Mouse (Mus musculus) large intestine, adult 2 months (tissue): ENCODE measurements around the gene Llph. TPM values are rescaled to one million over a fixed set of nuclear protein-coding genes. Genes with fewer than 3 reads are reported as not detected.

ENCODE experiments used
- DNase-seq: peaks from one replicate; pipeline ENCODE4 v3.0.0-alpha.2; 2012; ENCODE audit warnings: low read depth, low spot score
- WGBS: fragments of 180-500 bp; shearing (Covaris S2); methylation state at CpG from one replicate; pipeline ENCODE4 v1.1.7; 2018; 5-methylcytosine and 5-hydroxymethylcytosine counted together
- polyA plus RNA-seq: library from polyadenylated mRNA; depleted of rRNA; stranded (reverse); fragments of >200 nt; gene quantifications from 2 replicates; pipeline ENCODE4 v1.2.3, GENCODE M21; 2012; rRNA removed

Gene Llph
- polyA plus RNA-seq, result 4.9 and 6.4 TPM in 2 replicates

- under 1% methylated on average over 57 of the region's 57 CpGs for WGBS
- peak; percentile 45 for DNase-seq
Measured at GRCm38 (mm10) chr10:120226871-120227661, at the start of gene Llph. TSS of gene Llph (plus strand) at chr10:120227070.

GRCm38 (mm10) chr10:120182887-120183286 is 44.0 kb upstream of the Llph start:
- 86% methylated on average over 1 of the region's 1 CpGs for WGBS
- DNase-seq, result no peak

- WGBS, result 43% methylated on average over 2 of the region's 2 CpGs
- no peak for DNase-seq
Measured at GRCm38 (mm10) chr10:120183342-120183741, 43.5 kb upstream of the Llph start.

- WGBS, result 47% methylated on average over 2 of the region's 2 CpGs
Measured at GRCm38 (mm10) chr10:120188513-120188912, 38.4 kb upstream of the Llph start.

GRCm38 (mm10) chr10:120189276-120189675 is 37.6 kb upstream of the Llph start:
- DNase-seq, result no peak
- 49% methylated on average over 11 of the region's 11 CpGs for WGBS

More at GRCm38 (mm10) chr10:120188513-120188912, 38.4 kb upstream of the Llph start:
- DNase-seq, result no peak

DNA sequence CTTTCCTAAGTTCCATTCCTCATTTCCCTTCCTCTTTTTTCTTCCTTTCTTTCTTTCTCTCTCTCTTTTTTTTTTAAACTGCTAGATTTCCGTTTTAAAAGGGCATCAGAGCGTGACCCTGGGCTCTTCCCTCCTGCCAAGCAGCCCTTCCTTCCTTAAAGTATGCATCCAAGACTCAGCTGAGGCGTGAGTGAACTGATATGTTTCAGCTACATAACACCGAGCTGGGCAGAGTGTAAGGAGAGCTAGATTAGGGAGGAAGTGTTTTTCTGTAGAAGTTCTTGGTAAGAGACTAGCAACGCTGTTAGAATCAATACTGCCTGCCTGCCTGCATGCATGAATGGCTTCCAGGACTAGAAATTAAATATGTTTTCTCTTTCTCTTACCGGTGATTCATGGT is 37.1 kb upstream of the Llph start:
- 37% methylated on average over 6 of the region's 6 CpGs for WGBS
- no peak for DNase-seq

- 77% methylated on average over 6 of the region's 6 CpGs for WGBS
- no peak for DNase-seq
Measured at GRCm38 (mm10) chr10:120191165-120191564, 35.7 kb upstream of the Llph start.

DNA sequence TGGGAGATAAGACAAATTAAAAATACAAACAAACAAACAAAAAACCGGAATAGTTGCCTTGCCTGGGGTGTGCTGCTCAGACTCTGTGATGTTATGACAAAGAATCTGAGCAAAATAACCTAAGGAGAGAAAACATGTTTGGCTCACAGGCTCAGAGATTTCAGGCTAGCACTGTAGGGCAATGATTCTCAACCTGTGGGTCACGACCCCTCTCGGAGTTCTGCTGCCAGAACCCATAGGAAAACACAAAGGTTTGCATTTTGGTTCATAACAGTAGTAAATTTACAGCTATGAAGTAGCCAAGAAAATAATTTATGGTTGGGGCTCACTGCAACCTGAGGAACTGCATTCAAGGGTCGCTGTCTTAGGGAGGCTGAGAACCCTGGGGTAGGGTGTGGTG is 34.6 kb upstream of the Llph start:
- 79% methylated on average over 4 of the region's 4 CpGs for whole genome bisulfite sequencing

DNA sequence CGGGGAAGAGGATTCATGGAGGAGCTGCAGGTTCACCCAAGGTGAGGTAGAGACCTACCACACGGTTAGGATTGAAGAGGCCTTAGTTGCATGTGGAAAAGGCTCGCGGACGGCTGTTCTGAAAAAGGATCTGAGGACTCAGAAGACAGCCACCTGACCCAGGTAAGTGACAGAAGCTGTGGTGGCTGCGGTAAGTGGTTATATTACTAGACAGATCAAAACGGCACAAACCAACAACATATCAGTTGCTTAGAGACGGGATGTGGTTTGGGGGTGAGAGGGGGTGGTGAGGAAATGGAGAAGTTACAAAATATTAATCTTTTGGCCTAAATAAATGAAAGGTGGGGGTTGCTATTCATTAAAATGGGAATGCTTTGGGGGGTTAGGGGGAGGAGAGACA is 33.6 kb upstream of the Llph start:
- 91% methylated on average over 8 of the region's 8 CpGs for WGBS
- DNase-seq, result no peak

More for the DNA sequence above, 34.6 kb upstream of the Llph start:
- DNase-seq, result no peak

DNA sequence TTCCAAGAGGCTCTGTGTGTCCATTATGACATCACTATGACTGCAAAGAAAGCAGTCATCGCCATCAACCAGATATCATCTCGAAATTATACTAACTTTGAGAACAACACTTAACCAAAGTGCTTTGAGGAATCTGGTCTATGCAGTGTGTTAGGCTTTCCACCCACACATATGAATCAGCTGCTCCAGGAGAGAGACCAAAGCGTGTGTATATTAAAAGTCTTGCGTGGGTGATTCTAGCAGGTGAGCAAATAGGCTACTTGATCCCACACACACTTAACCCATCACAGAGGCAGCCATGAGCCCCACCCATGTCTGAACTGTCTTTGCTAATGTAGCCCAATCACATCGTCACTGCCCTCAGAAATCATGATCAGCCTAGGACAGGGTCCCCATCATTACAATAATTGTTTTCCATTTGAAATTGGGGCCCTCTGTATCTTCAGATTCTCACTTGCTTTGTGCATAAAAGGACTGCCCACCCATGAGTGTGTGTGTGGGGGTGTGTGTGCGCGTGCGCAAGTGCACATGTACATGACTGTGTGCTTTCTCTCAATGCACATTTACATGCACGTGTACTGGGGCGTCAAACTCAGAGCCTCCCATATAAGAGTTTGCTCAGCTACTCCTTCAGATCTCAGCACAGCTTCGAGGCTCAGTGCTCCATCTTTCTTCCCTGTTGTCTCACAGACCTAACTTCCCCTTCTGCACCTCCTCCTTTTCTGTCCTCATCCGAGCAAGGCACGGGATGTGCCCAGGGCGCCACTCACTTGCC is 29.6 kb upstream of the Llph start:
- 68% methylated on average over 14 of the region's 14 CpGs for WGBS
- DNase-seq, result no peak

- 2% methylated on average over 65 of the region's 65 CpGs for WGBS
- DNase-seq, result peak; percentile 19
Measured at GRCm38 (mm10) chr10:120201131-120201921, 25.5 kb upstream of the Llph start, which contains the start of gene Tmbim4. TSS of gene Tmbim4 (plus strand) at chr10:120201590.

GRCm38 (mm10) chr10:120201961-120202402 is 24.9 kb upstream of the Llph start, which contains the start of gene Irak3:
TSS of gene Irak3 (minus strand) at chr10:120202130.
- under 1% methylated on average over 13 of the region's 13 CpGs for WGBS
- DNase-seq, result peak; percentile 43

- WGBS, result 69% methylated on average over 16 of the region's 16 CpGs
- no peak for DNase-seq
Measured at GRCm38 (mm10) chr10:120202467-120203250, 24.2 kb upstream of the Llph start.

DNA sequence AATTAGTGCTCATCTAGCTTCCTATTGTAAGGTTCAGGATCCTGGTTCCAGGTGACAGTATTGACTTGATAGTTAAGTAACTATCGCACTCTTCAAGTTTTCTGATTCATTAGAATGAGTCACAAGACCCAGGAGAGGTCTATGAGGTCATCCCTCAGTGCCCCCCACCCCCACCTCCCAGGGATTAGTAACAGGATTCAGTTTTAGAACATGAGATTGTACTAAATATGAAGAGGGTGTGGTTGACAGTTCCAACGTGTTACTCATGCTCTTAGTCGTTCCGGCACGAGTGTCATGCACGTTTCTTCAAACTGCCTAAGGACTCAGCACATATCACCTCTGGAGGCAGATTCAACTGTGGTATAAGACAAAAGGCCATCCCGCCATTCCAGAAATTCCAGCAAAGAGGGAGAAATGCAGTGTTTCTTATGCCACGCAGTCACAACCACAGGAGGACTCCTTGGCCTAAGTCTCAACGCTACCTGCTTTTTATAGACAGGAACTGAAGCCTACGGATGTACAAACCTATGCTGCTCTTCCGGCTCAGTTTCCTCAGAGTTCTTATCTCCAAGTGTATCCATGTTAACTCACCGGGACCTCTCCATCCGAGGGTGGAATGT is 22.2 kb upstream of the Llph start:
- WGBS, result 80% methylated on average over 13 of the region's 13 CpGs
- DNase-seq, result no peak

- DNase-seq, result no peak
- whole genome bisulfite sequencing, result 80% methylated on average over 8 of the region's 8 CpGs
Measured at GRCm38 (mm10) chr10:120208015-120208414, 18.9 kb upstream of the Llph start.

DNA sequence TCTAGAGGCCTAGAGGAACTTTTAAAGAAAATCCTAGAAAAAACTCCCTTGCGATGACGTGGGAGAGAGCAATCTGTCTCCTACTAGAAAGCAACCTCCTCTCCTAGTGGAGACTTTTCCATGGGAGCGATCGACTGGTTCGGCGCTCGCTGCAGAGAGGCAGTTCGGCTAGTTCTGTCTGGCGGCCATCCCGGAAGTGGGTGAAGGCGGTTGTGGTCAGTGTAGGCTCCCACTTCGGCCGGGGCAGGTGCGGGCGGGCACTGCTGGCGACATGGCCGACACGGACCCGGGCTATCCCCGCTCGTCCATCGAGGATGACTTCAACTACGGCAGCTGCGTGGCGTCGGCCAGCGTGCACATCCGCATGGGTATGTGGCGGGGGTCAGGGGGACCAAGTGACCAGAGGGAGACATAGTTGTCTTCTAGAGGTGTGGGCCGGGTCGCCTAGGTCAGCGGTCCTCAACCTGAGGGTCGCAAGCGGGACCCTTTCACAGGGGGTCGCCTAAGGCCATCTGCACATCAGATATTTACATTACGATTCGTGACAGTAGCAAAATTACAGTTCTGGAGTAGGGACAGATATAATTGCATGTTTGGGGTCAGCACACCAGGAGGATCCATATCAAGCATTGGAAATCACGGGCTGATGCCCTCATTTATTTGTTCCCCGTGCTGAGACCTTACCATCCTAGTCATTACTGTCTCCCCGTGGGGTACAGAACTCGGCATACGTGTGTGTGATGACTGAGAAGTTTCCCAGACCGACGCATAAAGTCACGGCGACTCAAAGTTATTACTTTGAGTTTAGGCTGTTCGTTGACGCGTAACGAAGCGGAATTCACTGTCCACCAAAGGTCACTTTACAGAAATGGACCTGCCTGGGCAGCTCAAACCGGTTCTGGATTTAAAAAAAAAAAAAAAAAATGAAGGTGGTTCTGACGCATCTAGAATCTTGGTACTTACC is 18.0 kb upstream of the Llph start:
- WGBS, result 1% methylated on average over 53 of the region's 53 CpGs
- peak; percentile 69 for DNase-seq

DNA sequence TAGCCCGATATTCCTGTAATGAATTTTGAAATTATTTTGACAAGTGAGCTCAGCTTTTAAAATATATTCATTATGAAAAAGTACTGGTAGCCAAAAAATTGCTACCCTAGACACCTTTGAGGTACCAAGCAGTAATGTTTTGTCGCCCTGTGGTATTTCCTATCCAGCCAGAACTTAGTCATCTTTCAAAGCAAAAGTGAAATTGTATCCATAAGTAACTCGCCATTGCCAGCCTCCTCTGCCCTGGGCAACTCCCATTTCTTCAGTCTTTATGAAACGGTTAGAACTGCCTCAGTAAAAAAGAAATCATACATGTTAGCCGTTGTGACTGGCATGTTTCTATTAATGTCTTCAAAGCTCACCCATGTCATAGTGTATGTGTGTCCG is 17.3 kb upstream of the Llph start:
- WGBS, result 13% methylated on average over 6 of the region's 6 CpGs
- DNase-seq, result no peak

- no peak for DNase-seq
- WGBS, result 47% methylated on average over 3 of the region's 3 CpGs
Measured at GRCm38 (mm10) chr10:120210096-120210495, 16.8 kb upstream of the Llph start.
